In the genomic region with DNA sequence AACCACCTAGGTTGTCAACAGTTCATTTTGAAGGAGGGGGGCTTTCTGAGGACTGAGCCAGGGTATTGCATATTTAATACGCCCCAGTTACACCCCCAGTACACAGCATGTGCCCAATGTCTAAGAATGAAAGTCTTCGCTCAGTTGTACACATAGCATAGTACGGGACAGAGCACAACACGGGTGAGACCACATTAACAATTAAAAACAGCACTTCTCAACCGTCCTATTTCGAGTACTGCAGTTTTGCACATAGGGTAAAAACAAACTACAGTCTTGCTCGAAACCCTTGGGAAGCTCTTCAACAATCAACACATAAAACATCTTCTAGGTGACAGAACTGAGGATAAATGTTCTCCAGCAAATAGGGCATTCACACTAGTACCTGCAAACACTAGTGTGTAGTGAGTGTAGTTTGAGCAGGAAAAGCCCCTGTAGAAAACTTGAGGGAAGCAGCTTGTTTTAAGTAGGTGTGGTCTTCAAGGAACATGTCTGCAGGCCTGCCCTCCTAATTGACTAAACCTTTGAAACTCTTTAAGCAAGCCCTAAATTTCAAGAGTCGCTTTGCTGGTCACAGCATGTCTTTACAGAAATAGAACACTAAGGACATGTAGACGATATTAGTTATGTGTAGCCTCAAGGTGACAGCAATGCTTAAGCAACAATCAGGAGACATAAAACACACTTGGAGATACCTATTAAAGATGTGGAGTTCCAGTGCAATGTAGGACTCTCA, we compare ENCODE assay signal across 12 mouse cellular contexts. TPM values are rescaled to one million over a fixed set of nuclear protein-coding genes. Genes with fewer than 3 reads are reported as not detected.
DNase-seq lines count a peak whose midpoint lies in the region; ATAC-seq and TF ChIP-seq lines count a peak whose summit lies in the region.
"Had no signal": no experiment of that assay in that cellular context is flagged by ENCODE, and none has a peak within 500 bp of the region (broad histone marks: within the 10 kb centered on the region; RNA-seq: fewer than 3 reads in every experiment).

A gene (minus strand): TSS at position 3 of the 736 bp plus-strand sequence.

- no peak within 1 kb of the TSS for H3K9ac ChIP-seq in forebrain, embryonic 12.5 days
- H3K9ac ChIP-seq in forebrain, postnatal 0 days = no peak within 1 kb of the TSS
- no peak within 1 kb of the TSS for H3K9ac ChIP-seq in liver, embryonic 11.5 days (ENCODE audit: low read depth, low read length)
- peak within 1 kb of the TSS; percentile 43 for H3K9ac ChIP-seq in MEL (ENCODE audit: control insufficient read depth, low read depth, low read length, poor library complexity, severe bottlenecking)
- no peak within 1 kb of the TSS for H3K9ac ChIP-seq in liver, embryonic 13.5 days
- H3K9ac ChIP-seq: lung, embryonic 15.5 days had no signal

- no peaks in the 10 kb centered on the region for H3K27me3 ChIP-seq in forebrain, embryonic 12.5 days
- no peaks in the 10 kb centered on the region for H3K27me3 ChIP-seq in forebrain, postnatal 0 days (ENCODE audit: insufficient read depth, low read length)
- no peaks in the 10 kb centered on the region for H3K27me3 ChIP-seq in liver, embryonic 11.5 days (replicated peaks; ENCODE audit: control insufficient read depth, insufficient read depth, low read length)
- H3K27me3 ChIP-seq in MEL (ENCODE audit: control insufficient read depth in 1 of 2, insufficient read depth in 2 of 2, low read length in 2 of 2) = no peaks in the 10 kb centered on the region
- H3K27me3 ChIP-seq in liver, embryonic 13.5 days = no peaks in the 10 kb centered on the region
- H3K27me3 ChIP-seq: lung, embryonic 15.5 days had no signal

- no peak for TF ChIP-seq RAD21 in MEL (IDR thresholded peaks at IDR 0.05; ENCODE audit: low read depth, low read length)

- no peak for DNase-seq in forebrain, postnatal 0 days
- no peak for DNase-seq in liver, embryonic 11.5 days (ENCODE audit: low spot score)
- DNase-seq in liver = no peak
- peak; percentile 74 for DNase-seq in MEL (ENCODE audit: low read depth, low spot score)
- no peak for DNase-seq in liver, embryonic 13.5 days
- no peak for DNase-seq in layer of hippocampus, adult 9-11 months
- no peak for DNase-seq in retina, embryonic 14.5 days (ENCODE audit: low spot score)
- DNase-seq: B cell, adult 2 months; cerebellum, adult 9-10 months; heart, postnatal 10 days had no signal

- TF ChIP-seq POLR2A in MEL (IDR thresholded peaks at IDR 0.05; ENCODE audit: control insufficient read depth in 1 of 2, insufficient read depth in 1 of 2, low read depth in 1 of 2, low read length in 2 of 2, poor library complexity in 1 of 2) = peak in 1 of 2 experiments; percentile 53; a peak in 2 of 4 replicates

- peaks cover 37% of the 10 kb centered on the region for H3K4me1 ChIP-seq in forebrain, embryonic 12.5 days
- H3K4me1 ChIP-seq in forebrain, postnatal 0 days (ENCODE audit: insufficient read depth) = peaks cover 9% of the 10 kb centered on the region
- peaks cover 32% of the 10 kb centered on the region for H3K4me1 ChIP-seq in liver, embryonic 11.5 days (replicated peaks; ENCODE audit: control insufficient read depth, insufficient read depth, low read length)
- H3K4me1 ChIP-seq in MEL (ENCODE audit: control insufficient read depth in 1 of 2, insufficient read depth in 2 of 2, low read length in 2 of 2) = no peaks in the 10 kb centered on the region
- peaks cover 62% of the 10 kb centered on the region for H3K4me1 ChIP-seq in liver, embryonic 13.5 days (replicated peaks)

- ATAC-seq in forebrain, embryonic 12.5 days (ENCODE audit: low FRiP score) = peak; percentile 8; the same call in 1 of the 2 replicates
- ATAC-seq in forebrain, postnatal 0 days = no peak
- peak; percentile 26 for ATAC-seq in liver, embryonic 11.5 days (replicated peaks; ENCODE audit: low FRiP score)
- peak; percentile 29 for ATAC-seq in liver, embryonic 13.5 days (ENCODE audit: low read depth)

- no peak for TF ChIP-seq EP300 in MEL (IDR thresholded peaks at IDR 0.05; ENCODE audit: low read depth in 1 of 2, low read length in 2 of 2)

- peaks cover 79% of the 10 kb centered on the region for H3K36me3 ChIP-seq in forebrain, embryonic 12.5 days (replicated peaks)
- H3K36me3 ChIP-seq in forebrain, postnatal 0 days (ENCODE audit: insufficient read depth) = peaks cover 72% of the 10 kb centered on the region
- peaks cover 65% of the 10 kb centered on the region for H3K36me3 ChIP-seq in liver, embryonic 11.5 days (ENCODE audit: control insufficient read depth, insufficient read depth, low read length)
- H3K36me3 ChIP-seq in MEL (ENCODE audit: control insufficient read depth in 1 of 2, insufficient read depth in 2 of 2, low read length in 2 of 2) = peaks cover 35 to 37% of the 10 kb centered on the region in 2 experiments
- H3K36me3 ChIP-seq in liver, embryonic 13.5 days = peaks cover 79% of the 10 kb centered on the region

- no peak for TF ChIP-seq CTCF in forebrain, postnatal 0 days (IDR thresholded peaks at IDR 0.05; ENCODE audit: low read depth)
- no peak for TF ChIP-seq CTCF in MEL (IDR thresholded peaks at IDR 0.05 in 2 of 3, conservative IDR thresholded peaks at IDR 0.05 in 1 of 3; ENCODE audit: control insufficient read depth in 1 of 3, insufficient read depth in 1 of 3, low read depth in 2 of 3, low read length in 3 of 3, poor library complexity in 1 of 3, severe bottlenecking in 1 of 3)

- 86% methylated on average over 9 of the region's 9 CpGs for WGBS in forebrain, embryonic 12.5 days
- 82% methylated on average over 9 of the region's 9 CpGs for WGBS in forebrain, postnatal 0 days
- 82% methylated on average over 9 of the region's 9 CpGs for WGBS in liver, embryonic 11.5 days
- WGBS in liver, embryonic 13.5 days (ENCODE audit: insufficient replicate concordance) = 72% methylated on average over 9 of the region's 9 CpGs

- peaks cover 39% of the 10 kb centered on the region for H3K79me2 ChIP-seq in MEL (ENCODE audit: control insufficient read depth, insufficient read depth, low read length, poor library complexity)

- H3K27ac ChIP-seq in forebrain, embryonic 12.5 days = no peak within 1 kb of the TSS
- H3K27ac ChIP-seq in forebrain, postnatal 0 days (ENCODE audit: low read depth, low read length) = no peak within 1 kb of the TSS
- no peak within 1 kb of the TSS for H3K27ac ChIP-seq in liver, embryonic 11.5 days (ENCODE audit: low read depth, low read length)
- peak within 1 kb of the TSS; percentile 29 for H3K27ac ChIP-seq in MEL (ENCODE audit: control insufficient read depth, low read depth, low read length)
- 0 out of 2 replicates have a peak within 1 kb of the TSS, but pooled peaks have one; percentile 15 for H3K27ac ChIP-seq in liver, embryonic 13.5 days
- H3K27ac ChIP-seq: lung, embryonic 15.5 days had no signal

- H3K4me3 ChIP-seq in forebrain, embryonic 12.5 days (replicated peaks) = no peak within 1 kb of the TSS
- H3K4me3 ChIP-seq in forebrain, postnatal 0 days (ENCODE audit: low read depth, low read length) = no peak within 1 kb of the TSS
- H3K4me3 ChIP-seq in liver, embryonic 11.5 days (ENCODE audit: low read depth, low read length) = no peak within 1 kb of the TSS
- H3K4me3 ChIP-seq in MEL (ENCODE audit: control insufficient read depth in 1 of 2, insufficient read depth in 1 of 2, low read depth in 2 of 2, low read length in 2 of 2) = peak within 1 kb of the TSS in 1 of 2 experiments; percentile 30; a peak in 2 of 4 replicates
- H3K4me3 ChIP-seq in liver, embryonic 13.5 days (replicated peaks) = no peak within 1 kb of the TSS
- H3K4me3 ChIP-seq: lung, embryonic 15.5 days had no signal

- no peak within 1 kb of the TSS for H3K4me2 ChIP-seq in forebrain, embryonic 12.5 days
- no peak within 1 kb of the TSS for H3K4me2 ChIP-seq in forebrain, postnatal 0 days (ENCODE audit: low read depth)
- H3K4me2 ChIP-seq in liver, embryonic 11.5 days = no peak within 1 kb of the TSS
- H3K4me2 ChIP-seq in liver, embryonic 13.5 days = no peak within 1 kb of the TSS
- H3K4me2 ChIP-seq: lung, embryonic 15.5 days had no signal

- H3K9me3 ChIP-seq in forebrain, embryonic 12.5 days = no peaks in the 10 kb centered on the region
- no peaks in the 10 kb centered on the region for H3K9me3 ChIP-seq in forebrain, postnatal 0 days (ENCODE audit: low read length)
- no peaks in the 10 kb centered on the region for H3K9me3 ChIP-seq in liver, embryonic 11.5 days (ENCODE audit: control insufficient read depth, low read length)
- no peaks in the 10 kb centered on the region for H3K9me3 ChIP-seq in MEL (replicated peaks; ENCODE audit: insufficient read depth, low read length)
- H3K9me3 ChIP-seq in liver, embryonic 13.5 days (replicated peaks) = no peaks in the 10 kb centered on the region
- H3K9me3 ChIP-seq: lung, embryonic 15.5 days had no signal

TF ChIP-seq in MEL, 35 proteins besides CTCF, POLR2A, EP300 and RAD21:
- TF ChIP-seq POLR2AphosphoS5 (IDR thresholded peaks at IDR 0.05; ENCODE audit: borderline replicate concordance, low read depth, low read length) (peak; percentile 11; the same call in 1 of the 2 replicates), MYB (IDR thresholded peaks at IDR 0.05; ENCODE audit: low read depth, low read length) (no peak)

RNA-seq across cellular contexts. Expression of the gene that starts here (rescaled TPM):
- 0.15 and 0.22 TPM in 2 replicates for polyA plus RNA-seq in forebrain, embryonic 12.5 days (2016; fragmentation: Nextera tagmentation; extraction: Ambion mirVana)
- 0.31 and 0.95 TPM in 2 replicates for total RNA-seq in forebrain, postnatal 0 days (2014; rRNA removed)
- 0.05 and 0.13 TPM in 2 replicates for polyA plus RNA-seq in forebrain, postnatal 0 days (2015; fragmentation: Nextera tagmentation; extraction: Ambion mirVana)
- polyA plus RNA-seq in liver, embryonic 11.5 days (2014; fragmentation: Nextera tagmentation; extraction: Ambion mirVana) = 0.09 and 0.11 TPM in 2 replicates
- 0.42 and 0.50 TPM in 2 replicates for total RNA-seq in MEL (2012; rRNA removed)
- under 1 TPM in 1 of 2 experiments, not detected in 1; 0.15 TPM for polyA plus RNA-seq in MEL (2012; ENCODE audit: insufficient read depth in 1 of 2, insufficient read length in 2 of 2, low read depth in 1 of 2, low replicate concordance in 2 of 2, missing spikeins in 1 of 2)
- 0.06 and 0.10 TPM in 2 replicates for polyA plus RNA-seq in liver, embryonic 13.5 days (2015; fragmentation: Nextera tagmentation; extraction: Ambion mirVana)

Comparison
In these comparisons a context has a peak if more than half of its experiments do, and no peak if none do; other contexts are left out.
1. Peak in ATAC-seq in forebrain, embryonic 12.5 days; RNA of the gene not detected or under 1 TPM.
2. Peak in ATAC-seq in liver, embryonic 11.5 days; RNA of the gene not detected or under 1 TPM.
3. Peak in DNase-seq, H3K27ac ChIP-seq and H3K9ac ChIP-seq in MEL; RNA of the gene not detected or under 1 TPM.
4. Peak in ATAC-seq and H3K27ac ChIP-seq in liver, embryonic 13.5 days; RNA of the gene not detected or under 1 TPM.